Mouse (Mus musculus): ENCODE results near the gene Sowaha. TPM values are rescaled to one million over a fixed set of nuclear protein-coding genes. Genes with fewer than 3 reads are reported as not detected.
A peak's percentile ranks its signal among the peaks of the same experiment; 100 is the strongest.

The Sowaha gene
- total RNA-seq, 2 experiments from 2014 or later, result 0.14 TPM

- intact Hi-C loops (cut with DNase I), result no loop called here
- no peak for DNase-seq
Observed at GRCm38 (mm10) chr11:53507098-53507805, 27.2 kb upstream of the Sowaha start.

GRCm38 (mm10) chr11:53505026-53505663, 25.1 kb upstream of the Sowaha start:
- no peak for DNase-seq
- intact Hi-C loops (cut with DNase I), result no loop called here

GRCm38 (mm10) chr11:53504376-53504775, 24.3 kb upstream of the Sowaha start:
- intact Hi-C loops (cut with DNase I), result no loop called here
- DNase-seq, result no peak

- intact Hi-C loops (cut with DNase I), result no loop called here
- no peak for DNase-seq
Observed at GRCm38 (mm10) chr11:53503738-53504137, 23.7 kb upstream of the Sowaha start.

GRCm38 (mm10) chr11:53502039-53502765, 22.1 kb upstream of the Sowaha start:
- DNase-seq, result no peak
- intact Hi-C loops (cut with DNase I), result no loop called here

- intact Hi-C loops (cut with DNase I), result no loop called here
- DNase-seq, result no peak
Observed at GRCm38 (mm10) chr11:53500569-53500968, 20.5 kb upstream of the Sowaha start.

- DNase-seq, result no peak
- intact Hi-C loops (cut with DNase I), result no loop called here
Observed at GRCm38 (mm10) chr11:53496946-53497345, 16.9 kb upstream of the Sowaha start.

- DNase-seq, result no peak
Observed at GRCm38 (mm10) chr11:53495417-53495816, 15.3 kb upstream of the Sowaha start.

GRCm38 (mm10) chr11:53493243-53493955, 13.3 kb upstream of the Sowaha start:
- intact Hi-C loops (cut with DNase I), result no loop called here
- no peak for DNase-seq

More at GRCm38 (mm10) chr11:53495417-53495816, 15.3 kb upstream of the Sowaha start:
- intact Hi-C loops (cut with DNase I), result no loop called here

- peak; percentile 35 to 47 for DNase-seq
- intact Hi-C loops (cut with DNase I), result no loop called here
Observed at GRCm38 (mm10) chr11:53491954-53492401, 11.9 kb upstream of the Sowaha start.

- intact Hi-C loops (cut with DNase I), result loop anchor here (5.0 kb wide), 1 partner anchor 93 kb away; no protein-coding TSS in a partner anchor
- DNase-seq, result no peak
Observed at GRCm38 (mm10) chr11:53489421-53489820, 9.3 kb upstream of the Sowaha start.

- DNase-seq, result no peak
- intact Hi-C loops (cut with DNase I), result loop anchor here (5.0 kb wide), 1 partner anchor 93 kb away; no protein-coding TSS in a partner anchor
Observed at GRCm38 (mm10) chr11:53489007-53489406, 8.9 kb upstream of the Sowaha start.

- intact Hi-C loops (cut with DNase I), result loop anchor here (5.0 kb wide), 1 partner anchor 95 kb away; no protein-coding TSS in a partner anchor
- no peak for DNase-seq
Observed at GRCm38 (mm10) chr11:53486822-53487594, 6.9 kb upstream of the Sowaha start.

- intact Hi-C loops (cut with DNase I), result loop anchor here (5.0 kb wide), 1 partner anchor 96 kb away; no protein-coding TSS in a partner anchor
- no peak for DNase-seq
Observed at GRCm38 (mm10) chr11:53486351-53486750, 6.3 kb upstream of the Sowaha start.

GRCm38 (mm10) chr11:53485719-53486118, 5.6 kb upstream of the Sowaha start:
- DNase-seq, result no peak
- intact Hi-C loops (cut with DNase I), result loop anchor here (5.0 kb wide), 1 partner anchor 97 kb away; no protein-coding TSS in a partner anchor

GRCm38 (mm10) chr11:53483159-53483891, 3.3 kb upstream of the Sowaha start:
- intact Hi-C loops (cut with DNase I), result no loop called here
- no peak for DNase-seq

- DNase-seq, result no peak
- intact Hi-C loops (cut with DNase I), result no loop called here
Observed at GRCm38 (mm10) chr11:53481088-53481730, 1.1 kb upstream of the Sowaha start.

- intact Hi-C loops (cut with DNase I), result no loop called here
- DNase-seq, result peak in 1 of 2 experiments; percentile 17
Observed at GRCm38 (mm10) chr11:53479171-53479782, 797 bp downstream of the Sowaha start.

All from heart, postnatal 36 days (tissue).